Mouse (Mus musculus): ENCODE results near the gene Gm21731. TPM values are rescaled to one million over a fixed set of nuclear protein-coding genes. Genes with fewer than 3 reads are reported as not detected.

Gm21731 gene
- total RNA-seq (2023), result not detected

DNA sequence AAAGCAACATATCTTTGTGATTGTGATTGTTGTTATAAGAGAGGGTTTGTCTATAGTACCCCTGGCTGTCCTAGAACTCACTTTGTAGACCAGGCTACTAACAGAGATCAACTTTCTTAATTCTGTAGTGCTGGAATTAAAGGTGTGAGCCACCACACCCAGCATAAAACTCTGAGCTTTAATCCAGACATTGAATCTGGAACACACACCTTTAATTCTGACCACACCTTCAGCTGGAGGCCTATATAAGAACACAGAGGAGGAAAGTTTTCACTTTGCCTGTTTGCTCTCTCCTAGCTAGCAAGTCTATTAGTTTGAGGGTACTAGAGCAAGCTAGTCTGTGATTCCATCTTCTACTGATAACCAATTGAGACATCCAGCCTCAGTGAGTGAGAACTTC, at the start of gene Gm21731:
Gene Gm21731, plus strand, starts transcription at position 301 of the 400 bp plus-strand sequence.

DNA sequence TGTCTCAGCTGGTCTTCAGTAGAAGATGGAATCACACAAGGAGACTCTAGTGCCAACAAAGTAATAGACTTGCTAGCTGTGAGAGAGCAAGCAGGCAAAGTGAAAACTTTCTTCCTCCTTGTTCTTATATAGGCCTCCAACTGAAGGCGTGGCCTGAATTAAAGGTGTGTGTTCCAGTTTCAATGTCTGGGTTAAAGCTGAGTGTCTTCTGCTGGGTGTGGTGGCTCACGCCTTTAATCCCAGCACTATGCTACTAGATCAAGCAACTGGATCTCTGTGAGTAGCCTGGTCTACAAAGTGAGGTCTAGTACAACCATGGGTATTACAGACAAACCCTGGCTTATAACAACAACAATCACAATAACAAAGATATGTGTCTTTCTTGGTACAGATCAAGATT, 23.1 kb upstream of the Gm21731 start, which contains the start of gene Gm21762:
Gene Gm21762, minus strand, starts transcription at position 101 of the 400 bp plus-strand sequence.

DNA sequence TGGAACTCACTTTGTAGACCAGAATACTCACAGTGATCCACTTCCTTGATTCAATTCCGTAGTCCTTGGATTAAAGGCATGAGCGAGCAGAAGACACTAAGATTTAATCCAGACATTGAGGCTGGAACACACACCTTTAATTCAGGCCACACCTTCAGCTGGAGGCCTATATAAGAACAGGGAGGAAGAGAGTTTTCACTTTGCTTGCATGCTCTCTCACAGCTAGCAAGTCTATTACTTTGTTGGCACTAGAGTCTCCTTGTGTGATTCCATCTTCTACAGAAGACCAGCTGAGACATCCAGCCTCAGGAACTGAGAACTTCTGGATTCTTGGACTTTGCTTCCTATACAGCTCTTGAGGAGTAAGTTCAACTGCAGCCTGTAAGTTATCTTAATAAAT, 24.0 kb downstream of the Gm21731 start, which contains the start of gene AF067061:
Gene AF067061, plus strand, starts transcription at position 245 of the 400 bp plus-strand sequence.

Other genes with a start within 250 kb of the Gm21731 start
- not detected for gene Gm36079, start 212.1 kb upstream of the Gm21731 start, total RNA-seq (2023)
- 0.40 TPM for gene Gm21188, start 186.9 kb upstream of the Gm21731 start, total RNA-seq (2023)
- not detected for gene Gm20767, start 98.9 kb upstream of the Gm21731 start, total RNA-seq (2023)
- gene Gm21818, start 66.7 kb upstream of the Gm21731 start, total RNA-seq (2023), result not detected
- 1.7 TPM for gene Gm21762, start 23.2 kb upstream of the Gm21731 start, total RNA-seq (2023)
- gene AF067061, start 24.0 kb downstream of the Gm21731 start, total RNA-seq (2023), result not detected
- 7.0 TPM for gene BC147527, start 61.3 kb downstream of the Gm21731 start, total RNA-seq (2023)
- gene Tcstv3, start 77.8 kb downstream of the Gm21731 start, total RNA-seq (2023), result not detected

All from CD8-positive naive resting alpha-beta T cell, adult 57 days (primary cell).